Mouse (Mus musculus) myocyte (in vitro differentiated cells): ENCODE data around the gene Drc1. TPM values are rescaled to one million over a fixed set of nuclear protein-coding genes. Genes with fewer than 3 reads are reported as not detected.

ENCODE experiments used
- H3K27me3 ChIP-seq: one replicate; pipeline ENCODE4 v1.6.1; 2011; ENCODE audit not compliant: control insufficient read depth, insufficient read depth, insufficient read length
- H3K36me3 ChIP-seq: one replicate; pipeline ENCODE4 v1.6.1; 2011; ENCODE audit not compliant: control insufficient read depth, insufficient read depth
- H3K4me2 ChIP-seq: one replicate; pipeline ENCODE4 v1.6.1; 2011; ENCODE audit warnings: low read depth, control low read depth
- H3K4me3 ChIP-seq: one replicate; pipeline ENCODE4 v1.5.1; 2011; ENCODE audit warnings: mild to moderate bottlenecking, control low read depth, moderate library complexity
- H3K79me2 ChIP-seq: one replicate; pipeline ENCODE4 v1.6.1; 2011; ENCODE audit not compliant: control insufficient read depth, insufficient read depth
- H3ac ChIP-seq: one replicate; pipeline ENCODE4 v1.6.1; 2011; ENCODE audit not compliant: control insufficient read depth, insufficient read length
- CEBPB ChIP-seq: IDR thresholded peaks from 2 replicates; pipeline ENCODE4 v1.6.1; 2011; ENCODE audit warnings: mild to moderate bottlenecking, moderate library complexity; ENCODE audit not compliant: poor library complexity, insufficient read depth, severe bottlenecking
- E2F4 ChIP-seq: IDR thresholded peaks from one replicate; pipeline ENCODE4 v1.6.1; 2011; ENCODE audit warnings: mild to moderate bottlenecking, control low read depth, moderate library complexity; ENCODE audit not compliant: insufficient read depth
- MAX ChIP-seq: IDR thresholded peaks from one replicate; pipeline ENCODE4 v1.6.1; 2011; ENCODE audit warnings: low read depth, mild to moderate bottlenecking, control low read depth
- MYOD1 ChIP-seq, 3 experiments: IDR thresholded peaks; one replicate each; pipeline ENCODE4 v1.6.1; 2011; ENCODE audit warnings: control low read depth in 2 of 3, low read depth in 2 of 3, mild to moderate bottlenecking in 2 of 3, moderate library complexity in 1 of 3; ENCODE audit not compliant: insufficient read length in 2 of 3, control insufficient read depth in 1 of 3
- MYOG ChIP-seq, 3 experiments: IDR thresholded peaks; one replicate each; pipeline ENCODE4 v1.6.1; 2011; ENCODE audit warnings: control low read depth in 2 of 3, low read depth in 2 of 3, mild to moderate bottlenecking in 2 of 3; ENCODE audit not compliant: insufficient read length in 2 of 3, control insufficient read depth in 1 of 3, insufficient read depth in 1 of 3
- POLR2A ChIP-seq: IDR thresholded peaks from one replicate; pipeline ENCODE4 v1.6.1; 2011; ENCODE audit warnings: low read depth, mild to moderate bottlenecking, control low read depth, moderate library complexity; ENCODE audit not compliant: insufficient read length
- POLR2AphosphoS2 ChIP-seq: IDR thresholded peaks from one replicate; pipeline ENCODE4 v1.6.1; 2011; ENCODE audit warnings: low read depth, control low read depth; ENCODE audit not compliant: insufficient read length
- REST ChIP-seq: IDR thresholded peaks from one replicate; pipeline ENCODE4 v1.6.1; 2011; ENCODE audit warnings: mild to moderate bottlenecking, control low read depth, moderate library complexity; ENCODE audit not compliant: insufficient read depth, insufficient read length
- SRF ChIP-seq: IDR thresholded peaks from one replicate; pipeline ENCODE4 v1.6.1; 2011; ENCODE audit warnings: low read depth; ENCODE audit not compliant: control insufficient read depth, insufficient read length
- TCF12 ChIP-seq: IDR thresholded peaks from one replicate; pipeline ENCODE4 v1.6.1; 2011; ENCODE audit warnings: mild to moderate bottlenecking, control low read depth; ENCODE audit not compliant: poor library complexity, insufficient read depth, severe bottlenecking
- TCF3 ChIP-seq: IDR thresholded peaks from one replicate; pipeline ENCODE4 v1.6.1; 2011; ENCODE audit warnings: low read depth, control low read depth; ENCODE audit not compliant: insufficient read length
- USF1 ChIP-seq: IDR thresholded peaks from one replicate; pipeline ENCODE4 v1.6.1; 2011; ENCODE audit warnings: low read depth, mild to moderate bottlenecking, control low read depth, moderate library complexity
- polyA plus RNA-seq: library from polyadenylated mRNA; unstranded; fragments of >200 nt; fragmentation: generic; extraction: Trizol; gene quantifications from one replicate; pipeline ENCODE4 v1.2.1, GENCODE M21; 2012; ENCODE audit warnings: missing spikeins

Gene Drc1
- polyA plus RNA-seq, 1 experiment: 0.01 TPM

DNA sequence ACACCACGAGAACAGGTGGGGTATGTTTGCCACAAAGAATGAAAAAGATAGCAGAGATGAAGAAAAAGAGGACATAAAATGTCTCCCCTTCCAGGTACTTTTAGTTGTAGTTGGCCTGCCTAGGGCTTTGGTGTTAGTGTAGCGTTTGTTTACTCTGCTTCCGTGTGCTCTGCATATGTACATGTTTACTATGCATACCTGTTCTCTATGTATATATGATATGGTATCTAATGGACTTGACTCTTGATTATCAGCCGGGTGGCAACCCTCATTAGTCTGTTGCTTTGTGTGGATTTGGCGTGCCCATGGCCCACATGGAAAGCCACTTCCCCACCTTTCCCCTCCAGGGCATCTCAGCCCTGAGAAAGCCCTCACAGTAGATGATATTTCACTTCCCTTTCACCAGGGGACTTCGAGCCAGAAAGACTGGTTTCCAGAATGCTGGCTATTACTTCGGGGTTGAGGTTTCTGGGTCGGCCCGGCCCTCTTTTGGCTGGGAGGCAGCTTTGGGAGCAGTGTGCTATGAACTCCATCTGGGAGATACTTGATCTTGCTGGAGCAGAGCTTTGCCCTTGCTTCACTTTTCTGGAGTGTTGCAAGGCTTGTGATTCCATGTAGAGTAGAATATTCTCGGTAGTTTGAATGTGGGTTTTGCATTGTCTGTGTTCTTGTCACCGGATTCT, 9.4 kb upstream of the Drc1 start:
- no peak overlapping the region for H3K4me2 ChIP-seq
- no peaks in the 10 kb centered on the region for H3K27me3 ChIP-seq
- H3ac ChIP-seq: no peak overlapping the region
- TF ChIP-seq TCF3: no peak
- no peak for TF ChIP-seq MYOD1 (IDR thresholded peaks at IDR 0.05; ENCODE audit: control insufficient read depth in 1 of 3, insufficient read length in 2 of 3, low read depth in 2 of 3)
- no peak for TF ChIP-seq SRF
- TF ChIP-seq USF1: no peak
- TF ChIP-seq POLR2A: no peak
- no peak for TF ChIP-seq E2F4
- no peak for TF ChIP-seq MAX
- no peak for TF ChIP-seq REST
- TF ChIP-seq POLR2AphosphoS2: no peak
- TF ChIP-seq TCF12: no peak
- H3K4me3 ChIP-seq: no peak overlapping the region
- H3K36me3 ChIP-seq: peaks cover 9% of the 10 kb centered on the region
- no peaks in the 10 kb centered on the region for H3K79me2 ChIP-seq

DNA sequence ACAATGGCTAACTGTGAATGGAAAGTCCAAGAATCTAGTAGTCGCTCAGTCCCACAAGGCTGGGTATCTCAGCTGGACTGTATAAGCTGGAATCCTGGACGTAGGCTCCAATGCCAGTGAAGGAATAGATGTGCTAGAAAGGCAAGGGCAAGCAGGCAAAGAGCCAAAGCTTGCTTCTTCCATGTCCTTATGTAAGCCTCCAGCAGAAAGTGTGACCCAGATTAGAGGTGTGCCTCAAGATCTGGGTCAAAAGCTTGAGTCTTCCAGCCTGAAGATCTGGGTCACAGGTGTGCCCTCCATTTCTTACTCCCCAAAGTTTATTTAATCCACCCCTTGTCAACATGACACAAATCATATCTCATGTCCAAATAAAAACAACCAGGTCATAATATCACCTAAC, 4.8 kb upstream of the Drc1 start:
- Histone ChIP-seq H3K4me2 (no peak overlapping the region), H3K36me3 (no peaks in the 10 kb centered on the region), H3ac (no peak overlapping the region), H3K4me3 (no peak overlapping the region), H3K79me2 (no peaks in the 10 kb centered on the region), H3K27me3 (no peaks in the 10 kb centered on the region)
- no peak for TF ChIP-seq MYOD1 (IDR thresholded peaks at IDR 0.05; ENCODE audit: control insufficient read depth in 1 of 3, insufficient read length in 2 of 3, low read depth in 2 of 3)
- TF ChIP-seq USF1: no peak
- no peak for TF ChIP-seq SRF
- no peak for TF ChIP-seq MAX
- TF ChIP-seq TCF3: no peak
- no peak for TF ChIP-seq TCF12
- no peak for TF ChIP-seq POLR2A
- no peak for TF ChIP-seq MYOG (IDR thresholded peaks at IDR 0.05; ENCODE audit: control insufficient read depth in 1 of 3, insufficient read depth in 1 of 3, insufficient read length in 2 of 3, low read depth in 2 of 3)
- no peak for TF ChIP-seq CEBPB
- no peak for TF ChIP-seq REST
- TF ChIP-seq POLR2AphosphoS2: no peak
- TF ChIP-seq E2F4: no peak

DNA sequence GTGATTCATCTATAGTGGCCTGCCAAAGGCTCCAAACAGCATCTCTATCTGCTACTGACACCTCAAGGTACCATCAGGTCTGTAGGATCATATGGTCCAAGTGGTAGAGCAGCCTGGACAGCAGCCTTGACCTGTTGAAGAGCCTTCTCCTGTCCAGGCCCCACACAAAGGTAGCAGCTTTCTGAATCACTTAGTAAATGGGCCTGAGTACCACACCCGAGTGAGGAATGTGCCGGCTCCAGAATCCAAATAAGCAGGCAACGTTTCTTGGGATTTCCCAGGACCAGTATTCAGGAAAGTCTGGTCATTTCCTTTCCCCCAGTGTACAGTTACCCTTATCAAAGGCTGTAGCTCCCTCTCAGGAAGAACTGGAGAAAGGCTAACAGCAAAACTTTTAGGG, 2.2 kb upstream of the Drc1 start:
- Histone ChIP-seq H3ac (no peak overlapping the region), H3K4me3 (no peak overlapping the region), H3K4me2 (peak overlapping the region; percentile 18), H3K36me3 (no peaks in the 10 kb centered on the region), H3K27me3 (no peaks in the 10 kb centered on the region), H3K79me2 (no peaks in the 10 kb centered on the region)
- no peak for TF ChIP-seq POLR2AphosphoS2

DNA sequence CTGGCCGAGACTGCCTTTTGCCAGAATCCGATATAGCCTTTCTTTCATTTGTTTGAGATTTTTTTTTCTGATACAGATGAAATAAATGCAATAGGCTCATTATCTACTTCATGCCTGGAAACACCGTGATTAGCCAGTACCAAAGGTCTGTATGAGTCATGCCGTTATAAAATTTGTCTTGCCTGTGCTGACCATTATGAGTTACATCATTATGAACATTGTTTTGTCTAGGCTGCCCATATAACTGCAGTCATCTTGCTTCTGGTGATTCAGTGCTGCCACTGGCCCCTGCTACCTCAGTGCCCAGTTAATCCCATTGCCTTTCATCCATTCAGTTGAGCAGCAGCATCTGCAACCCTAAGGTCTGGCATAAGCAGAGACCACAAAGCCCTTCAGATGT, 1.7 kb upstream of the Drc1 start:
- H3K79me2 ChIP-seq: no peaks in the 10 kb centered on the region
- no peaks in the 10 kb centered on the region for H3K27me3 ChIP-seq
- TF ChIP-seq TCF3 (no peak), E2F4 (no peak), POLR2AphosphoS2 (no peak), MAX (no peak), CEBPB (no peak), TCF12 (no peak), MYOD1 (IDR thresholded peaks at IDR 0.05; ENCODE audit: control insufficient read depth in 1 of 3, insufficient read length in 2 of 3, low read depth in 2 of 3) (no peak), REST (no peak), POLR2A (no peak), SRF (no peak), USF1 (no peak)
- H3K4me2 ChIP-seq: peak overlapping the region; percentile 18
- H3ac ChIP-seq: no peak overlapping the region
- H3K36me3 ChIP-seq: no peaks in the 10 kb centered on the region
- no peak overlapping the region for H3K4me3 ChIP-seq

DNA sequence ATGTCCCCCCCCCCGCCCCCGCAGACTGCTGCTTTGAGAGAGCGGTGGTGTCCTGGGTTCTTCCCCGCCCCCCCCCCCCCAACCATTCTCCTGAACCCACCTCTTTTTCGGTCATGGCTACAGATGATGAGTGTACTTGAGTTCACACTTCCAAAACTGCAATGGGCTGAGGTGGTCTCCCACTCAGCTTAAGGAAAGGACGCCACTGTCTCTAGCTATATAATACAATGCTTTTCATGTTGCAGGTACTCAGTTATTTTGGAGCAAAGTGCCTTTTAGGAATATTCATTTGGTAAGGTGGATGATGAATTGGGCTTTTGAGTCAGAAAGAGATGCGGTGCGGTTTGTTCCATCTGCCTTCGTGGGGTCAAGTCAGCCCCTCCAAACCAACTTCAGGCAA, 324 bp upstream of the Drc1 start:
- Histone ChIP-seq H3K4me3 (no peak overlapping the region), H3ac (no peak overlapping the region), H3K36me3 (no peaks in the 10 kb centered on the region), H3K4me2 (no peak overlapping the region), H3K27me3 (no peaks in the 10 kb centered on the region), H3K79me2 (no peaks in the 10 kb centered on the region)
- no peak for TF ChIP-seq SRF
- TF ChIP-seq POLR2AphosphoS2: no peak
- TF ChIP-seq MYOD1 (IDR thresholded peaks at IDR 0.05; ENCODE audit: control insufficient read depth in 1 of 3, insufficient read length in 2 of 3, low read depth in 2 of 3): no peak
- TF ChIP-seq TCF3: no peak
- no peak for TF ChIP-seq E2F4
- TF ChIP-seq TCF12: no peak
- TF ChIP-seq POLR2A: no peak
